Mouse (Mus musculus): ENCODE data around the gene Oscar. TPM values are rescaled to one million over a fixed set of nuclear protein-coding genes. Genes with fewer than 3 reads are reported as not detected.
"Not testable (repeated sequence)": the region's sequence is repeated elsewhere in the genome, so short reads cannot be mapped to it uniquely, and the experiment has no call there.

The Oscar gene
- polyA plus RNA-seq, 1 experiment from 2014 or later, result 0.08 TPM

- H3K27me3 ChIP-seq (replicated peaks), result no peaks in the 10 kb centered on the region
- no peak for ATAC-seq
- no peak overlapping the region for H3K4me2 ChIP-seq
- no peak overlapping the region for H3K27ac ChIP-seq
- H3K4me1 ChIP-seq, result peaks cover 6% of the 10 kb centered on the region; the same call in 1 of the 2 replicates
- no peaks in the 10 kb centered on the region for H3K9me3 ChIP-seq (replicated peaks)
- WGBS (ENCODE audit: insufficient replicate concordance), result 76% methylated on average over 6 of the region's 6 CpGs
- H3K9ac ChIP-seq, result no peak overlapping the region
- no peak overlapping the region for H3K4me3 ChIP-seq
- no peaks in the 10 kb centered on the region for H3K36me3 ChIP-seq
Measured at GRCm38 (mm10) chr7:3607391-3607790, 8.6 kb downstream of the Oscar start.

GRCm38 (mm10) chr7:3606798-3607197 lies 9.2 kb downstream of the Oscar start:
- Histone ChIP-seq H3K27ac (no peak overlapping the region), H3K9ac (no peak overlapping the region), H3K4me2 (no peak overlapping the region), H3K4me1 (peaks cover 6% of the 10 kb centered on the region; the same call in 1 of the 2 replicates), H3K9me3 (replicated peaks) (no peaks in the 10 kb centered on the region), H3K27me3 (replicated peaks) (no peaks in the 10 kb centered on the region), H3K36me3 (no peaks in the 10 kb centered on the region), H3K4me3 (no peak overlapping the region)
- ATAC-seq, result peak; percentile 60; the same call in 1 of the 2 replicates
- 11% methylated on average over 2 of the region's 2 CpGs for WGBS (ENCODE audit: insufficient replicate concordance)

GRCm38 (mm10) chr7:3601119-3601518 lies 14.8 kb downstream of the Oscar start:
- H3K27ac ChIP-seq, result no peak overlapping the region
- no peak overlapping the region for H3K9ac ChIP-seq
- no peak overlapping the region for H3K4me3 ChIP-seq
- no peaks in the 10 kb centered on the region for H3K27me3 ChIP-seq (replicated peaks)
- no peak for ATAC-seq
- WGBS (ENCODE audit: insufficient replicate concordance), result 7% methylated on average over 4 of the region's 4 CpGs
- H3K36me3 ChIP-seq, result no peaks in the 10 kb centered on the region
- H3K9me3 ChIP-seq (replicated peaks), result no peaks in the 10 kb centered on the region
- H3K4me1 ChIP-seq, result no peaks in the 10 kb centered on the region
- no peak overlapping the region for H3K4me2 ChIP-seq

- not testable (repeated sequence) for H3K27me3 ChIP-seq (replicated peaks); H3K27ac ChIP-seq; H3K4me1 ChIP-seq; H3K36me3 ChIP-seq; H3K4me2 ChIP-seq; H3K9ac ChIP-seq; H3K9me3 ChIP-seq (replicated peaks); ATAC-seq; H3K4me3 ChIP-seq
- WGBS (ENCODE audit: insufficient replicate concordance), result 28% methylated on average over 1 of the region's 1 CpGs
Measured at GRCm38 (mm10) chr7:3597755-3598154, 18.2 kb downstream of the Oscar start.

GRCm38 (mm10) chr7:3595146-3595545 lies 20.8 kb downstream of the Oscar start:
- Histone ChIP-seq H3K27me3 (replicated peaks) (no peaks in the 10 kb centered on the region), H3K4me1 (peaks cover 6% of the 10 kb centered on the region; the same call in 1 of the 2 replicates), H3K27ac (no peak overlapping the region), H3K36me3 (no peaks in the 10 kb centered on the region), H3K9me3 (replicated peaks) (no peaks in the 10 kb centered on the region), H3K4me3 (peak overlapping the region; percentile 47), H3K9ac (peak overlapping the region; percentile 42; the same call in 1 of the 2 replicates), H3K4me2 (peak overlapping the region; percentile 60)
- WGBS (ENCODE audit: insufficient replicate concordance), result 11% methylated on average over 9 of the region's 9 CpGs
- peak; percentile 84 for ATAC-seq

GRCm38 (mm10) chr7:3594686-3595085 lies 21.3 kb downstream of the Oscar start:
- Histone ChIP-seq H3K36me3 (no peaks in the 10 kb centered on the region), H3K27me3 (replicated peaks) (no peaks in the 10 kb centered on the region), H3K4me2 (peak overlapping the region; percentile 60), H3K4me3 (peak overlapping the region; percentile 47), H3K4me1 (peaks cover 6% of the 10 kb centered on the region; the same call in 1 of the 2 replicates), H3K27ac (no peak overlapping the region), H3K9ac (peak overlapping the region; percentile 42; the same call in 1 of the 2 replicates), H3K9me3 (replicated peaks) (no peaks in the 10 kb centered on the region)
- WGBS (ENCODE audit: insufficient replicate concordance), result 12% methylated on average over 5 of the region's 5 CpGs
- ATAC-seq, result peak; percentile 72

GRCm38 (mm10) chr7:3593855-3594254 lies 22.1 kb downstream of the Oscar start:
- Histone ChIP-seq H3K27me3 (replicated peaks) (no peaks in the 10 kb centered on the region), H3K27ac (no peak overlapping the region), H3K4me1 (peaks cover 6% of the 10 kb centered on the region; the same call in 1 of the 2 replicates), H3K36me3 (no peaks in the 10 kb centered on the region), H3K9ac (no peak overlapping the region), H3K4me3 (no peak overlapping the region), H3K4me2 (no peak overlapping the region), H3K9me3 (replicated peaks) (no peaks in the 10 kb centered on the region)
- no peak for ATAC-seq

GRCm38 (mm10) chr7:3591534-3591933 lies 24.4 kb downstream of the Oscar start:
- H3K27me3 ChIP-seq (replicated peaks), result no peaks in the 10 kb centered on the region
- no peak for ATAC-seq
- WGBS (ENCODE audit: insufficient replicate concordance), result 38% methylated on average over 1 of the region's 1 CpGs

GRCm38 (mm10) chr7:3590550-3590949 lies 25.4 kb downstream of the Oscar start:
- no peaks in the 10 kb centered on the region for H3K27me3 ChIP-seq (replicated peaks)
- no peak overlapping the region for H3K27ac ChIP-seq
- 62% methylated on average over 3 of the region's 3 CpGs for WGBS (ENCODE audit: insufficient replicate concordance)
- H3K4me3 ChIP-seq, result no peak overlapping the region
- H3K9ac ChIP-seq, result no peak overlapping the region
- no peaks in the 10 kb centered on the region for H3K36me3 ChIP-seq
- no peak for ATAC-seq
- H3K4me1 ChIP-seq, result peaks cover 6% of the 10 kb centered on the region; the same call in 1 of the 2 replicates
- H3K9me3 ChIP-seq (replicated peaks), result no peaks in the 10 kb centered on the region
- no peak overlapping the region for H3K4me2 ChIP-seq

More at GRCm38 (mm10) chr7:3591534-3591933, 24.4 kb downstream of the Oscar start:
- H3K4me1 ChIP-seq, result peaks cover 6% of the 10 kb centered on the region; the same call in 1 of the 2 replicates
- H3K9me3 ChIP-seq (replicated peaks), result no peaks in the 10 kb centered on the region
- no peak overlapping the region for H3K9ac ChIP-seq
- no peaks in the 10 kb centered on the region for H3K36me3 ChIP-seq
- no peak overlapping the region for H3K4me3 ChIP-seq
- H3K4me2 ChIP-seq, result no peak overlapping the region
- no peak overlapping the region for H3K27ac ChIP-seq

- Histone ChIP-seq H3K9me3 (replicated peaks) (no peaks in the 10 kb centered on the region), H3K4me3 (no peak overlapping the region), H3K4me1 (no peaks in the 10 kb centered on the region), H3K4me2 (no peak overlapping the region), H3K27me3 (replicated peaks) (no peaks in the 10 kb centered on the region), H3K27ac (no peak overlapping the region), H3K9ac (no peak overlapping the region), H3K36me3 (no peaks in the 10 kb centered on the region)
- ATAC-seq, result no peak
- 71% methylated on average over 1 of the region's 1 CpGs for WGBS (ENCODE audit: insufficient replicate concordance)
Measured at GRCm38 (mm10) chr7:3587292-3587691, 28.7 kb downstream of the Oscar start.

GRCm38 (mm10) chr7:3586255-3586654 lies 29.7 kb downstream of the Oscar start:
- no peaks in the 10 kb centered on the region for H3K4me1 ChIP-seq
- WGBS (ENCODE audit: insufficient replicate concordance), result 9% methylated on average over 5 of the region's 5 CpGs
- H3K9ac ChIP-seq, result no peak overlapping the region
- H3K27me3 ChIP-seq (replicated peaks), result no peaks in the 10 kb centered on the region
- no peaks in the 10 kb centered on the region for H3K36me3 ChIP-seq
- H3K9me3 ChIP-seq (replicated peaks), result no peaks in the 10 kb centered on the region
- H3K27ac ChIP-seq, result no peak overlapping the region
- H3K4me2 ChIP-seq, result no peak overlapping the region
- ATAC-seq, result no peak
- H3K4me3 ChIP-seq, result no peak overlapping the region

- no peaks in the 10 kb centered on the region for H3K27me3 ChIP-seq (replicated peaks)
- no peak overlapping the region for H3K4me2 ChIP-seq
- no peak overlapping the region for H3K27ac ChIP-seq
- no peaks in the 10 kb centered on the region for H3K36me3 ChIP-seq
- no peak overlapping the region for H3K9ac ChIP-seq
- 9% methylated on average over 6 of the region's 6 CpGs for WGBS (ENCODE audit: insufficient replicate concordance)
- no peak for ATAC-seq
- no peak overlapping the region for H3K4me3 ChIP-seq
- no peaks in the 10 kb centered on the region for H3K4me1 ChIP-seq
- H3K9me3 ChIP-seq (replicated peaks), result no peaks in the 10 kb centered on the region
Measured at GRCm38 (mm10) chr7:3585763-3586162, 30.2 kb downstream of the Oscar start.

GRCm38 (mm10) chr7:3580029-3580428 lies 35.9 kb downstream of the Oscar start:
- H3K4me1 ChIP-seq, result no peaks in the 10 kb centered on the region
- ATAC-seq, result no peak
- 48% methylated on average over 2 of the region's 2 CpGs for WGBS (ENCODE audit: insufficient replicate concordance)

More at GRCm38 (mm10) chr7:3580029-3580428, 35.9 kb downstream of the Oscar start:
- Histone ChIP-seq H3K4me2 (no peak overlapping the region), H3K4me3 (no peak overlapping the region), H3K27ac (no peak overlapping the region), H3K9ac (no peak overlapping the region), H3K36me3 (no peaks in the 10 kb centered on the region), H3K9me3 (replicated peaks) (no peaks in the 10 kb centered on the region), H3K27me3 (replicated peaks) (no peaks in the 10 kb centered on the region)
